Mouse (Mus musculus) neural tube, embryonic 15.5 days (tissue): Measurements from ENCODE around the gene Nlrp4b. TPM values are rescaled to one million over a fixed set of nuclear protein-coding genes. Genes with fewer than 3 reads are reported as not detected.
"Not testable (repeated sequence)": the region's sequence is repeated elsewhere in the genome, so short reads cannot be mapped to it uniquely, and the experiment has no call there.

ENCODE experiments used
- ATAC-seq: fragments of 200-750 bp; cut with Nextera tagmentation; 2 replicates; pipeline ENCODE4 v1.8.0; 2017; ENCODE audit warnings: mild to moderate bottlenecking, moderate TSS enrichment, moderate library complexity; ENCODE audit not compliant: low FRiP score
- H3K27ac ChIP-seq: fragments of 300-500 bp; sonication (generic); replicated peaks from 2 replicates; pipeline ENCODE4 v1.5.1; 2015; ENCODE audit warnings: mild to moderate bottlenecking, inconsistent platforms
- H3K27me3 ChIP-seq: fragments of 300-500 bp; sonication (generic); replicated peaks from 2 replicates; pipeline ENCODE4 v1.6.1; 2015; ENCODE audit warnings: inconsistent platforms
- H3K36me3 ChIP-seq: fragments of 300-500 bp; sonication (generic); 2 replicates; pipeline ENCODE4 v1.6.1; 2015; ENCODE audit warnings: inconsistent platforms
- H3K4me1 ChIP-seq: fragments of 300-500 bp; sonication (generic); 2 replicates; pipeline ENCODE4 v1.6.1; 2015; ENCODE audit warnings: inconsistent platforms
- H3K4me2 ChIP-seq: fragments of 300-500 bp; sonication (generic); 2 replicates; pipeline ENCODE4 v1.6.1; 2015; ENCODE audit warnings: inconsistent platforms, mild to moderate bottlenecking, moderate library complexity
- H3K4me3 ChIP-seq: fragments of 300-500 bp; sonication (generic); replicated peaks from 2 replicates; pipeline ENCODE4 v1.5.1; 2015; ENCODE audit warnings: mild to moderate bottlenecking, inconsistent platforms
- H3K9ac ChIP-seq: fragments of 300-500 bp; sonication (generic); replicated peaks from 2 replicates; pipeline ENCODE4 v1.6.1; 2015; ENCODE audit warnings: mild to moderate bottlenecking, inconsistent platforms
- H3K9me3 ChIP-seq: fragments of 300-500 bp; sonication (generic); replicated peaks from 2 replicates; pipeline ENCODE4 v1.6.1; 2016; ENCODE audit warnings: inconsistent platforms
- WGBS: fragments of 180-500 bp; shearing (Covaris S2); methylation state at CpG from one replicate; pipeline ENCODE4 v1.1.7; 2015; ENCODE audit warnings: mixed read lengths; 5-methylcytosine and 5-hydroxymethylcytosine counted together
- polyA plus RNA-seq: library from polyadenylated mRNA; unstranded; fragments of >200 nt; fragmentation: Nextera tagmentation; extraction: Ambion mirVana; gene quantifications from 2 replicates; pipeline ENCODE4 v1.2.1, GENCODE M21; 2015

The Nlrp4b gene
- not detected in 2 replicates for polyA plus RNA-seq

DNA sequence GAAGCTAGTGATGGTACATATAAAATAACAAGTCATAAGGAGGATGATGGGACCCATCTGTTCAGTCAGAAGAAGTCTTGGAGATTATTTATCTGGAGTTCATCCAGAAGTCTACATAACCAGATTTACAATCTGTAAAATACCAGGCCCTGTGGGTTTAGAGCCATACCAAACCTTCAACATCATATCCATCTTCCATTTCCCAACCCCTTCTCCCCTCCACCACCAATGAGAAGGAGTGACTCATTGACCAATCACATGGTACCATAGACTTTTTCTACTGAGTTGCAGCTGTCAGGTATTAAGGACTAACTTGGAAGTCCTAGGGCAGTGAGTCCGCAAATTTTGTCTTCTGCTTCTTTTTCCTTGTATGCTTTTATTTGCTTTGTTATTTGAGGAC is at the start of gene Nlrp4b:
Nlrp4b (plus strand) TSS at position 301 of the 400 bp plus-strand sequence.
- H3K36me3 ChIP-seq: no peaks in the 10 kb centered on the region

DNA sequence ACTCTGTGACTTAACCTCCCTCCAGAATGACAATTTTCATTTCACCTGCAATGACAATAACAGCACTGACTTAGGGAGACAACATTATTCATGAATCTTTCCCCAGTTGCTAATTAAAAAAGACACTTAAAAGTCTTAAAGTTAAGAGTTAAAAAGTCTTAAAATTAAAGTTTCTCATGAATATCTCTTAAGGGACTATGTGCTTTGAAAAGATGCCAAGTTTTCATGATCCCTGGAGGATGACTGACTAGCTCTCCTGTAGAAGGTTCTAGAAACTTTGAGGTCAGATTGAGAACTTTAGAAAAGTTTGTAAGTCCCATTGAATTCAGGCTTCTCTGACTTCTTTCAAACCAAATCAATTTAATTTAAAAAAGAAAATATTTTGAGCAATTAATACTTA is 66.7 kb downstream of the Nlrp4b start, which contains the start of gene Vmn1r71:
Vmn1r71 (minus strand) TSS at position 101 of the 400 bp plus-strand sequence.
- H3K27me3 ChIP-seq: no peaks in the 10 kb centered on the region
- no peak within 1 kb of the TSS for H3K27ac ChIP-seq
- no peak for ATAC-seq
- no peaks in the 10 kb centered on the region for H3K4me1 ChIP-seq
- H3K9ac ChIP-seq: no peak within 1 kb of the TSS
- H3K36me3 ChIP-seq: no peaks in the 10 kb centered on the region
- H3K4me2 ChIP-seq: no peak within 1 kb of the TSS
- H3K9me3 ChIP-seq: peaks cover 28% of the 10 kb centered on the region
- no peak within 1 kb of the TSS for H3K4me3 ChIP-seq

More for the DNA sequence above, at the start of gene Nlrp4b:
- Histone ChIP-seq H3K9ac (no peak within 1 kb of the TSS), H3K27ac (no peak within 1 kb of the TSS), H3K27me3 (no peaks in the 10 kb centered on the region), H3K4me1 (no peaks in the 10 kb centered on the region), H3K9me3 (peaks cover 37% of the 10 kb centered on the region), H3K4me2 (no peak within 1 kb of the TSS), H3K4me3 (no peak within 1 kb of the TSS)
- 95% methylated on average over 1 of the region's 1 CpGs for WGBS
- ATAC-seq: no peak

GRCm38 (mm10) chr7:10757551-10757950 is 70.0 kb downstream of the Nlrp4b start:
- not testable (repeated sequence) for H3K27me3 ChIP-seq, H3K27ac ChIP-seq, ATAC-seq, H3K4me2 ChIP-seq, H3K36me3 ChIP-seq, H3K9ac ChIP-seq, H3K4me1 ChIP-seq, H3K4me3 ChIP-seq
- H3K9me3 ChIP-seq: peaks cover 25% of the 10 kb centered on the region

Other genes with a start within 250 kb of the Nlrp4b start
- not detected in 2 replicates for gene Vmn1r67, start 244.5 kb upstream of the Nlrp4b start, polyA plus RNA-seq
- gene Zik1, start 192.4 kb upstream of the Nlrp4b start, polyA plus RNA-seq: 23.7 and 28.4 TPM in 2 replicates
- not detected in 2 replicates for gene Vmn1r68, start 129.3 kb upstream of the Nlrp4b start, polyA plus RNA-seq
- gene Vmn1r69, start 74.1 kb upstream of the Nlrp4b start, polyA plus RNA-seq: not detected in 2 replicates
- gene Vmn1r70, start 56.3 kb upstream of the Nlrp4b start, polyA plus RNA-seq: not detected in 2 replicates
- gene Vmn1r71, start 66.6 kb downstream of the Nlrp4b start, polyA plus RNA-seq: not detected in 2 replicates
- gene Zscan4b, start 217.3 kb downstream of the Nlrp4b start, polyA plus RNA-seq: not detected in 2 replicates